Mouse (Mus musculus) adrenal gland, postnatal 4 days (tissue): ENCODE data around the gene Hibadh. TPM values are rescaled to one million over a fixed set of nuclear protein-coding genes. Genes with fewer than 3 reads are reported as not detected.

Experiments
- DNase-seq, 2 experiments: peaks; one replicate each; pipeline ENCODE4 v3.0.0; 2021 to 2022; ENCODE audit warnings: low spot score in 2 of 2, mixed read lengths in 2 of 2
- total RNA-seq, 2 experiments: library from RNA; stranded (reverse); gene quantifications; 2 replicates each; pipeline ENCODE4 v1.2.3; 2021

Hibadh gene
- total RNA-seq, 2 experiments from 2014 or later = 126 to 128 TPM

GRCm38 (mm10) chr6:52505777-52506755, 134.1 kb downstream of the Hibadh start:
- no peak for DNase-seq

GRCm38 (mm10) chr6:52504676-52505460, 135.3 kb downstream of the Hibadh start:
- DNase-seq = no peak

GRCm38 (mm10) chr6:52502986-52503385, 137.2 kb downstream of the Hibadh start:
- no peak for DNase-seq

GRCm38 (mm10) chr6:52501479-52501878, 138.7 kb downstream of the Hibadh start:
- no peak for DNase-seq

Other genes with a start within 250 kb of the Hibadh start
- 100 to 1,000 TPM; 139 to 154 TPM for gene Tax1bp1, start 73.3 kb upstream of the Hibadh start, total RNA-seq